Mouse (Mus musculus) heart, embryonic 15.5 days (tissue): ENCODE measurements at regions not wholly inside any gene's neighbourhood (a gene's known extent, or its start where the extent isn't known, plus 50 kb on each side); places are given as distances from the start of the nearest gene placed in this dataset.
"Not testable (repeated sequence)": the region's sequence is repeated elsewhere in the genome, so short reads cannot be mapped to it uniquely, and the experiment has no call there.

Source experiments
- ATAC-seq: fragments of 200-750 bp; cut with Nextera tagmentation; replicated peaks from 2 replicates; pipeline ENCODE4 v1.8.0; 2017; ENCODE audit warnings: low read depth, moderate TSS enrichment; ENCODE audit not compliant: insufficient number of reproducible peaks, insufficient read depth, low FRiP score
- H3K27ac ChIP-seq: fragments of 300-500 bp; sonication (generic); 2 replicates; pipeline ENCODE4 v1.5.1; 2015; ENCODE audit warnings: mild to moderate bottlenecking, inconsistent platforms
- H3K27me3 ChIP-seq: fragments of 300-500 bp; sonication (generic); 2 replicates; pipeline ENCODE4 v1.6.1; 2015; ENCODE audit warnings: inconsistent platforms
- H3K36me3 ChIP-seq: fragments of 300-500 bp; sonication (generic); 2 replicates; pipeline ENCODE4 v1.6.1; 2015; ENCODE audit warnings: mild to moderate bottlenecking, inconsistent platforms
- H3K4me1 ChIP-seq: fragments of 300-500 bp; sonication (generic); replicated peaks from 2 replicates; pipeline ENCODE4 v1.6.1; 2015; ENCODE audit warnings: inconsistent platforms
- H3K4me2 ChIP-seq: fragments of 300-500 bp; sonication (generic); 2 replicates; pipeline ENCODE4 v1.6.1; 2015; ENCODE audit warnings: inconsistent platforms, mild to moderate bottlenecking, moderate library complexity
- H3K4me3 ChIP-seq: fragments of 300-500 bp; sonication (generic); 2 replicates; pipeline ENCODE4 v1.5.1; 2015; ENCODE audit warnings: mild to moderate bottlenecking, inconsistent platforms
- H3K9ac ChIP-seq: fragments of 300-500 bp; sonication (generic); 2 replicates; pipeline ENCODE4 v1.6.1; 2015; ENCODE audit warnings: mild to moderate bottlenecking, inconsistent platforms
- H3K9me3 ChIP-seq: fragments of 300-500 bp; sonication (generic); replicated peaks from 2 replicates; pipeline ENCODE4 v1.6.1; 2016; ENCODE audit warnings: inconsistent platforms
- WGBS: fragments of 180-500 bp; shearing (Covaris S2); methylation state at CpG from one replicate; pipeline ENCODE4 v1.1.7; 2015; ENCODE audit warnings: mixed read lengths; 5-methylcytosine and 5-hydroxymethylcytosine counted together

- Histone ChIP-seq H3K36me3 (no peaks in the 10 kb centered on the region), H3K4me2 (no peak overlapping the region), H3K27me3 (no peaks in the 10 kb centered on the region), H3K9ac (no peak overlapping the region), H3K4me3 (no peak overlapping the region), H3K9me3 (no peaks in the 10 kb centered on the region), H3K27ac (no peak overlapping the region), H3K4me1 (no peaks in the 10 kb centered on the region)
- no peak for ATAC-seq
- 79% methylated on average over 1 of the region's 1 CpGs for WGBS
Measured at GRCm38 (mm10) chr9:23700567-23700966, 397.2 kb upstream of the Npsr1 start.

- not testable (repeated sequence) for H3K4me2 ChIP-seq, H3K27ac ChIP-seq, ATAC-seq, H3K9me3 ChIP-seq, H3K4me1 ChIP-seq, H3K4me3 ChIP-seq, H3K27me3 ChIP-seq, H3K36me3 ChIP-seq, H3K9ac ChIP-seq
Measured at GRCm38 (mm10) chr9:23717584-23717983, 380.2 kb upstream of the Npsr1 start.

- WGBS: 55% methylated on average over 4 of the region's 4 CpGs
- H3K36me3 ChIP-seq: no peaks in the 10 kb centered on the region
- H3K4me1 ChIP-seq: no peaks in the 10 kb centered on the region
- no peak overlapping the region for H3K4me3 ChIP-seq
- H3K9ac ChIP-seq: no peak overlapping the region
- no peak for ATAC-seq
- no peak overlapping the region for H3K27ac ChIP-seq
- H3K27me3 ChIP-seq: no peaks in the 10 kb centered on the region
- H3K4me2 ChIP-seq: no peak overlapping the region
- H3K9me3 ChIP-seq: no peaks in the 10 kb centered on the region
Measured at GRCm38 (mm10) chr9:23728816-23729215, 369.0 kb upstream of the Npsr1 start.

- H3K9ac ChIP-seq: no peak overlapping the region
- no peak for ATAC-seq
- WGBS: 64% methylated on average over 5 of the region's 5 CpGs
- H3K9me3 ChIP-seq: no peaks in the 10 kb centered on the region
- no peak overlapping the region for H3K27ac ChIP-seq
- no peaks in the 10 kb centered on the region for H3K36me3 ChIP-seq
- H3K4me1 ChIP-seq: 0 out of 2 replicates have a peak, but pooled peaks cover 3% of the 10 kb centered on the region
- H3K27me3 ChIP-seq: no peaks in the 10 kb centered on the region
- no peak overlapping the region for H3K4me3 ChIP-seq
- H3K4me2 ChIP-seq: no peak overlapping the region
Measured at GRCm38 (mm10) chr9:23752478-23752877, 345.3 kb upstream of the Npsr1 start.

GRCm38 (mm10) chr9:23786660-23787059, 311.1 kb upstream of the Npsr1 start:
- H3K4me1 ChIP-seq: no peaks in the 10 kb centered on the region
- no peaks in the 10 kb centered on the region for H3K36me3 ChIP-seq
- WGBS: 43% methylated on average over 4 of the region's 4 CpGs
- no peak overlapping the region for H3K9ac ChIP-seq
- no peak overlapping the region for H3K4me2 ChIP-seq
- H3K9me3 ChIP-seq: no peaks in the 10 kb centered on the region
- H3K27me3 ChIP-seq: no peaks in the 10 kb centered on the region
- no peak overlapping the region for H3K4me3 ChIP-seq
- H3K27ac ChIP-seq: no peak overlapping the region
- ATAC-seq: no peak
